Mouse (Mus musculus) midbrain, embryonic 15.5 days (tissue): Measurements from ENCODE around the gene Lama1. TPM values are rescaled to one million over a fixed set of nuclear protein-coding genes. Genes with fewer than 3 reads are reported as not detected.
"Not testable (repeated sequence)": the region's sequence is repeated elsewhere in the genome, so short reads cannot be mapped to it uniquely, and the experiment has no call there.

Source experiments
- ATAC-seq: fragments of 200-750 bp; cut with Nextera tagmentation; replicated peaks from 2 replicates; pipeline ENCODE4 v1.8.0; 2017; ENCODE audit warnings: moderate TSS enrichment
- H3K27ac ChIP-seq: fragments of 300-500 bp; sonication (generic); 2 replicates; pipeline ENCODE4 v1.5.1; 2015; ENCODE audit warnings: mild to moderate bottlenecking, inconsistent platforms
- H3K27me3 ChIP-seq: fragments of 300-500 bp; sonication (generic); replicated peaks from 2 replicates; pipeline ENCODE4 v1.6.1; 2015; ENCODE audit warnings: inconsistent platforms
- H3K36me3 ChIP-seq: fragments of 300-500 bp; sonication (generic); replicated peaks from 2 replicates; pipeline ENCODE4 v1.6.1; 2015; ENCODE audit warnings: inconsistent platforms
- H3K4me1 ChIP-seq: fragments of 300-500 bp; sonication (generic); 2 replicates; pipeline ENCODE4 v1.6.1; 2015; ENCODE audit warnings: inconsistent platforms
- H3K4me2 ChIP-seq: fragments of 300-500 bp; sonication (generic); 2 replicates; pipeline ENCODE4 v1.6.1; 2015; ENCODE audit warnings: inconsistent platforms, mild to moderate bottlenecking, moderate library complexity
- H3K4me3 ChIP-seq: fragments of 300-500 bp; sonication (generic); 2 replicates; pipeline ENCODE4 v1.5.1; 2015; ENCODE audit warnings: mild to moderate bottlenecking, inconsistent platforms
- H3K9ac ChIP-seq: fragments of 300-500 bp; sonication (generic); 2 replicates; pipeline ENCODE4 v1.6.1; 2015; ENCODE audit warnings: mild to moderate bottlenecking, inconsistent platforms
- H3K9me3 ChIP-seq: fragments of 300-500 bp; sonication (generic); 2 replicates; pipeline ENCODE4 v1.6.1; 2016; ENCODE audit warnings: inconsistent platforms
- WGBS: fragments of 180-500 bp; shearing (Covaris S2); methylation state at CpG from one replicate; pipeline ENCODE4 v1.1.7; 2015; ENCODE audit warnings: mixed read lengths; 5-methylcytosine and 5-hydroxymethylcytosine counted together
- polyA plus RNA-seq: library from polyadenylated mRNA; unstranded; fragments of >200 nt; fragmentation: Nextera tagmentation; extraction: Ambion mirVana; gene quantifications from 2 replicates; pipeline ENCODE4 v1.2.1, GENCODE M21; 2015

Gene Lama1
- polyA plus RNA-seq, 1 experiment from 2014 or later, result 6.5 TPM

DNA sequence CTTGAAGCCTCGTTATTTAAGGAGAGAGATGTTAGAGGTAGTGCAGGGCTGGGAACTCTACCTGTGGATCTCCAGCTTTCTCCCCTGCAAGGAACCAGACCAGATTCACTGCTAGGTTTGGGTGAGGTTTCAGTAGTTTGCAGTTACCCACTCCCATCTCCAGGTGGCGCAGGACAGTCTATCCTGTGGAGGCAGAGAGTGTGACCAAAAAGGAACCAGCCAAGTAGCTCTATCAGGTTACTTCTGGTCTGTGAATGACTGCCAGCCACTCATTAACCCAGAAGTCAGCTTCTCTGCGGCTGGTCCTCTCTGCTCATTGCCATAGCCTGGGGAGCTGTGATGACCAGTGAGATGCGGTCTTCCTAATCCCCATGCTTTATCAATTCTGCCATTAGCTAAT lies 82.8 kb downstream of the Lama1 start:
- no peaks in the 10 kb centered on the region for H3K27me3 ChIP-seq
- H3K4me1 ChIP-seq, result no peaks in the 10 kb centered on the region
- H3K9ac ChIP-seq, result no peak overlapping the region
- ATAC-seq, result no peak
- H3K36me3 ChIP-seq, result no peaks in the 10 kb centered on the region
- H3K9me3 ChIP-seq, result no peaks in the 10 kb centered on the region
- H3K27ac ChIP-seq, result no peak overlapping the region
- no peak overlapping the region for H3K4me2 ChIP-seq
- WGBS, result 46% methylated on average over 4 of the region's 4 CpGs
- H3K4me3 ChIP-seq, result no peak overlapping the region

DNA sequence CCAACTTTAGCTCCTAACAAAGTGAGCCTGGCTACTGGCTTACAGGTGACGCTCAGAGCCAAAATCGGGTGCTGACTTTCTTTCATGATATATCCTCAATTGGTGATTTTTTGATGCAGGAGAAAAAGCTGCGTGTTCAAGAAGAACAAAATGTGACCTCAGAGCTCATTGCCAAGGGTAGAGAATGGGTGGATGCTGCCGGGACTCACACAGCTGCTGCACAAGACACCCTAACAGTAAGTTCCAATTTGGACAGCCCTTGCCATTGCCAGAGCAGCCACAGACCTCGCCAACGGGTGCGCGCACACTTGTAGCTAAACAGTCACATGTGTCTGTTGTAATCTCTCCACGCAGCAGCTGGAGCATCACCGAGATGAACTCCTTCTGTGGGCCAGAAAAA lies 94.0 kb downstream of the Lama1 start:
- H3K9me3 ChIP-seq, result no peaks in the 10 kb centered on the region
- H3K4me3 ChIP-seq, result no peak overlapping the region
- no peak overlapping the region for H3K9ac ChIP-seq
- ATAC-seq, result no peak
- no peaks in the 10 kb centered on the region for H3K4me1 ChIP-seq
- 96% methylated on average over 10 of the region's 10 CpGs for WGBS
- no peak overlapping the region for H3K4me2 ChIP-seq
- no peak overlapping the region for H3K27ac ChIP-seq
- no peaks in the 10 kb centered on the region for H3K36me3 ChIP-seq
- no peaks in the 10 kb centered on the region for H3K27me3 ChIP-seq

DNA sequence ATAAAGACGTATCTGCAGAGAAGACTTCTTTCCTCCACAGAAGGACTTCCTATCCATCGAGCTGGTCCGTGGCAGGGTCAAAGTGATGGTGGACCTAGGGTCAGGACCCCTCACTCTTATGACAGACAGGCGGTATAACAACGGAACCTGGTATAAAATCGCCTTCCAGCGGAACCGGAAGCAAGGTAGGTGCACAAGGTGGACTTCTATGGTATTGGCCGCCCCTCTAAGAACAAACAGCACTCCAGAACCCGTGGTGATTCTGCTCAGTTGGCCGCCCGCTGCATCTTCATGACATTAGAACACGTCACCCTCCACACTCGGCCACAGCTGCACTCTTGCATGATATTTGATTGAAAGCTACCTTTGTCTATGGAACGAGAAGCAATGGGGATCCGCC lies 112.1 kb downstream of the Lama1 start:
- Histone ChIP-seq H3K4me2 (no peak overlapping the region), H3K27me3 (no peaks in the 10 kb centered on the region), H3K27ac (no peak overlapping the region), H3K4me1 (no peaks in the 10 kb centered on the region), H3K9me3 (no peaks in the 10 kb centered on the region), H3K4me3 (no peak overlapping the region), H3K9ac (no peak overlapping the region), H3K36me3 (no peaks in the 10 kb centered on the region)
- no peak for ATAC-seq
- WGBS, result 90% methylated on average over 16 of the region's 16 CpGs

DNA sequence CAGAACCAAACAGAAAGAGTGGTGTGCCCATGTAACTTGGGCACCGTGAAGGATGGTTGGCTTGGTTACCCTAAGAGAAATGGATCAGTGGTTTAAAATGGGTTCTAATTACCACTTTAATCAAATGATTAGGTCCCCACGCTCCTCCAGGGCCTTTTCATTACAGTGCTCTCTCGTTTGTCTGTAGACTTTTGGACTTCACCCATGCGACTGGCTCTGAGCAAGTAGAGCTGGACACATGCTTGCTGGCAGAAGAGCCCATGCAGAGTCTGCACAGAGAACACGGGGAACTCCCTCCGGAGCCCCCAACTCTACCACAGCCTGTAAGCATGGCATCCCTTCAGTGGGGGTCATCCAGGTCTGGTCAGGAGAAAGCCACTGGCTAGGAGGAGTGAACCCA lies 116.6 kb downstream of the Lama1 start:
- H3K9me3 ChIP-seq, result no peaks in the 10 kb centered on the region
- H3K27me3 ChIP-seq, result no peaks in the 10 kb centered on the region
- H3K4me3 ChIP-seq, result no peak overlapping the region
- H3K4me1 ChIP-seq, result no peaks in the 10 kb centered on the region
- 91% methylated on average over 6 of the region's 6 CpGs for WGBS
- no peak overlapping the region for H3K27ac ChIP-seq
- no peak for ATAC-seq
- no peak overlapping the region for H3K4me2 ChIP-seq
- no peaks in the 10 kb centered on the region for H3K36me3 ChIP-seq
- H3K9ac ChIP-seq, result no peak overlapping the region

DNA sequence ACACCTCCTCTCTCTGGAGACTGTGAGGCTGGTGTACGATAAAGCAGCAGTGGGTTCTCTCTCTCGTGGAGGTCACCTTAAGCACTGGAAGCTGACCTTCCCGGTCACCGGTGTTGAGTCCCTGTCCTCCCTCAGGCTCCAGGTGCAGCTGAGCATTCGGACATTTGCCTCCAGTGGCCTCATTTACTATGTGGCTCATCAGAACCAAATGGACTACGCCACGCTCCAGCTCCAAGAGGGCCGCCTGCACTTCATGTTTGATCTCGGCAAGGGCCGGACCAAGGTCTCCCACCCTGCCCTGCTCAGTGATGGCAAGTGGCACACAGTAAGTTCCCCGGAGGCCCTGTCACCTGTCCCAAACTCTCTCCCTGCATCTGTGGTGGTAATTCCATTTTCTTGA lies 118.7 kb downstream of the Lama1 start:
- no peak overlapping the region for H3K4me2 ChIP-seq
- no peak overlapping the region for H3K4me3 ChIP-seq
- ATAC-seq, result no peak
- no peak overlapping the region for H3K27ac ChIP-seq
- no peaks in the 10 kb centered on the region for H3K4me1 ChIP-seq
- WGBS, result 95% methylated on average over 11 of the region's 11 CpGs
- no peaks in the 10 kb centered on the region for H3K36me3 ChIP-seq
- no peak overlapping the region for H3K9ac ChIP-seq
- no peaks in the 10 kb centered on the region for H3K9me3 ChIP-seq
- no peaks in the 10 kb centered on the region for H3K27me3 ChIP-seq

DNA sequence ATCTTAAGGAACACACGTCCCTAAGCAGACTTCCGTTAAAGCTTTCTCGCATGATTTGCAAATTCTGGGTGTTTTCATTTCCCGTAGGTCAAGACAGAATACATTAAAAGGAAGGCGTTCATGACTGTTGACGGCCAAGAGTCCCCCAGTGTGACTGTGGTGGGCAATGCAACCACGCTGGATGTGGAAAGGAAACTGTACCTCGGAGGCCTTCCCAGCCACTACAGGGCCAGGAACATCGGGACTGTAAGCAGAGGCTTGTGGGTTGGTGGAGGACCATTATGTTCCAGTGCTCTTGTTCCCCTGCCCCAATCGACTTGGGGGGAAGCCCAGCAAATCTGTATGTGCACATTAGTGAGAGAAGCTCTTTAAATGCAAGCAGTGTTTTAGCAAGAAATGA lies 119.9 kb downstream of the Lama1 start:
- H3K9me3 ChIP-seq, result no peaks in the 10 kb centered on the region
- H3K4me1 ChIP-seq, result no peaks in the 10 kb centered on the region
- no peak overlapping the region for H3K27ac ChIP-seq
- ATAC-seq, result no peak
- H3K36me3 ChIP-seq, result no peaks in the 10 kb centered on the region
- H3K27me3 ChIP-seq, result no peaks in the 10 kb centered on the region
- WGBS, result 94% methylated on average over 10 of the region's 10 CpGs
- no peak overlapping the region for H3K9ac ChIP-seq
- H3K4me2 ChIP-seq, result no peak overlapping the region
- H3K4me3 ChIP-seq, result no peak overlapping the region

DNA sequence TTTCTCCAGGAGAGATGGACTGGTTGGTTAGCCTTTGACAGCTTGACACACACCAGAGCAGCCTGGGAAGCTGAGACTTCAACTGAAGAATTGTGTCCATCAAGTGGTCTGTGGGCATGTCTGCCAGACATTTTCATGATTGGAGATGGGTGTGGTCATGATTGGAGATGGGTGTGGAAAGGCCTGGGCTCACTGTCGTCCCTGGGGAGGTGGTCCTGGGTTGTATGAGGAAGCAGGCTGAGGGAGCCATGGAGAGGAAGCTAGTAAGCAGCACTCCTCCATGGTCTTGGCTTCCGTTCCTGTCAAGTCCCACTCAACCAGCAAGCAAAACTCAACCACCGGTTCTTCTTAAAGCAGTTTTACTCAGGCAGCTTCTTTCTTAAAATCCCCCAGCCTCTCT lies 130.4 kb downstream of the Lama1 start:
- ATAC-seq, result no peak
- no peak overlapping the region for H3K4me3 ChIP-seq
- no peaks in the 10 kb centered on the region for H3K27me3 ChIP-seq
- H3K9ac ChIP-seq, result no peak overlapping the region
- no peaks in the 10 kb centered on the region for H3K9me3 ChIP-seq
- no peaks in the 10 kb centered on the region for H3K36me3 ChIP-seq
- no peak overlapping the region for H3K27ac ChIP-seq
- 89% methylated on average over 3 of the region's 3 CpGs for whole genome bisulfite sequencing
- H3K4me2 ChIP-seq, result no peak overlapping the region
- H3K4me1 ChIP-seq, result no peaks in the 10 kb centered on the region

DNA sequence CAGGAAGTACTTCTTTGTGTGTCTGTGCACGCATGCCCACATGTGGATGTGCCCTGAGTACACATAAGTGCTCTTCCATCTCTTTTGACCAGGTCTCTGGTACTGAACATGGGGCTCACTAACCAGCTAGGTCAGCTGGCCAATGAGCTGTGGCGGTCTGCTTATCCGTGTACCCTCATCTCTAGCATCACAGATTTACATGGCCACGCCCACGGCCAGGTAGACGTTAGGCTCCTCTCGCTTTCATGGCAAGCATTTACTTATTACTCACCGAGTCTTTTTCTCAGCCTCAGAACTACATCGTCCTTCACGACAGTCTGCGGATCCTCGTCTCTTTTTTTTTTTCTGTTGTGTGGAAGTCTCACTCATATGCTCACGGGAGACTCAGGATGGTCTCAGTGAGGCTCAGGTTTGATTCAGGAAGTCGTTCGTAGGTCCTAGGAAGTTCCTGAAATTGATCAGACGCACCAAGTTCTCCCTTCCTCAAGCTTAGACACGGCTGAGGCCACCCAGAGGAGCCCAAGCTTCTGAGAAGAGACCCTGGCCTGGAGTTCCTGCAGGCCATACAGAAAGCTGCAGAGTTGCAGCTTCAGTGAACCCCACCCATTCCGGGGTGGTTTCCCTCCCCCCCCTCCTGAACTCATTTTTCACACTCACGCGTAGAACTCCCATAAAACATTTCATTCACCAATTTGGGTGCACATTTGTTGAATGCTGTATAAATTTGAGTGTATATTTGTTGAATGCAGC lies 139.3 kb downstream of the Lama1 start:
- no peak for ATAC-seq
- Histone ChIP-seq H3K4me3 (no peak overlapping the region), H3K9ac (no peak overlapping the region), H3K36me3 (no peaks in the 10 kb centered on the region), H3K4me1 (no peaks in the 10 kb centered on the region), H3K9me3 (no peaks in the 10 kb centered on the region), H3K27ac (no peak overlapping the region), H3K4me2 (no peak overlapping the region), H3K27me3 (no peaks in the 10 kb centered on the region)
- 97% methylated on average over 20 of the region's 20 CpGs for WGBS

DNA sequence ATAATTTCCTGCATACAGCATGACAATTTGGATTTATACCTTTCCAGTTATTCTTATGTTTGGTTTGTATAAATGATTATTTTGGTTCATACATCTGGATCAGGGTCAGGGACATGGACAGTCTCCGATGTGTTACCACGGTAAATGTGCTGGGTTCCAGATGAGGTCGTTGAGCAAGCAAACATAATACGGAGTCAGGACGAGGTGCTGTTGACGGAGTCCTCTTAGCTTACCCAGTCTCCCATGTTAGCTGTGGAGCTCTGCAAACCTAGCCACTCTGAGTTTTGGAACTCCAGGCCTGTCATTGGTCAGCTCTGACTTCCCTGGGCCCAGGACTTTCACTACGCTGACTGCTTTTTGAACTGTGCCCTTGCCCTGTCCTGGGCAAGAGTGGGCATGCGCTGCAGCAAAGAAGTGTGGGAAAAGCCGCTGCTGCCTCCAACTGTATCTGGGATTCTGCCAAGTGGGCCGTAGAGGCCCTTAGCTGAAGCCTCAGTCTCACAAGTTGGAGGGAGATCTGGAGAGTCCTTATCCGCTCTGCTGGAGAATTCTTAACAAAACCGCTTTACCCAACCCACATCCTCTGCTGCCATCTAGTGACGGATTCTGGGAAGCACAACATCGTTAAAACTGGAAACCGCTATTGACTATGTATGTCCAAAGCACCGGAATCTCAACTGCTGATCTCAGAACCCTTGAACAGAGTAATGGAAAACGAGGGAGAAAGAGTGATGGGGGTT lies 140.5 kb downstream of the Lama1 start:
- no peaks in the 10 kb centered on the region for H3K9me3 ChIP-seq
- no peak overlapping the region for H3K9ac ChIP-seq
- H3K27ac ChIP-seq, result no peak overlapping the region
- H3K4me1 ChIP-seq, result no peaks in the 10 kb centered on the region
- peak; percentile 82 for ATAC-seq
- 56% methylated on average over 17 of the region's 17 CpGs for WGBS
- H3K4me3 ChIP-seq, result no peak overlapping the region
- no peak overlapping the region for H3K4me2 ChIP-seq
- H3K27me3 ChIP-seq, result no peaks in the 10 kb centered on the region
- H3K36me3 ChIP-seq, result no peaks in the 10 kb centered on the region

DNA sequence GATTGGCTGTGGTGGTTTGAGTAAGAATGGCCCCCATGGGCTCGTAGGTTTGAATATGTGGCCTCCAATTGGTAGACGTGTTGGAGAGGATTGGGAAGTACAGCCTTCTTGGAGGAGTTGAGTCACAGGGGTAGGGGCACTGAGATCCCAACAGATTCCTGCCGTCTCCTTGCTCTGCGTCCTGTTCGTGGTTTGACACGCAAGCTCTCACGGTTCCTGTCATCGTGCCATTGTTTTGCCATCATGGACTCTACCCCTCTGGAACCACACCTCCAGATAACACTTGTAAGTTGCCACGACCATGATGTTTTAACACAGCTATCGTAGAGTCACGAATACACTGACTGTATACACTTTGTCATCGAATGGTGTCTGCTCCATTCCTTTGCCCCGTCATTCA lies 141.9 kb downstream of the Lama1 start:
- WGBS, result 87% methylated on average over 13 of the region's 13 CpGs

DNA sequence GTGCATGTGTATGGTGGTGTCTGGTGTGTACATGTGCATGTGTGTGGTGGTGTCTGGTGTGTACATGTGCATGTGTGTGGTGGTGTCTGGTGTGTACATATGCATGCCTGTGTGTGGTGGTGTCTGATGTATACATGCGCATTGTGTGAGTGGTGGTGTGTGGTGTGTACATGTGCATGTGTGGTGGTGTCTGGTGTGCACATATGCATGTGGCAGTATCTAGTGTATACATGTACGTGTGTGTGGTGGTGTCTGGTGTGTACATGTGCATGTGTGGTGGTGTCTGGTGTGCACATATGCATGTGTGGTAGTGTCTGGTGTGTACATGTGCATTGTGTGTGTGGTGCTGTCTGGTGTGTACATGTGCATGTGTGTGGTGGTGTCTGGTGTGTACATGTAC lies 144.4 kb downstream of the Lama1 start:
- H3K9ac ChIP-seq, H3K4me3 ChIP-seq, H3K27ac ChIP-seq, H3K4me2 ChIP-seq, H3K4me1 ChIP-seq, H3K36me3 ChIP-seq, ATAC-seq, H3K27me3 ChIP-seq, H3K9me3 ChIP-seq: not testable (repeated sequence)
- WGBS, result 97% methylated on average over 2 of the region's 2 CpGs

More for the DNA sequence above, 141.9 kb downstream of the Lama1 start:
- no peak overlapping the region for H3K27ac ChIP-seq
- no peak overlapping the region for H3K4me3 ChIP-seq
- H3K27me3 ChIP-seq, result no peaks in the 10 kb centered on the region
- H3K9me3 ChIP-seq, result no peaks in the 10 kb centered on the region
- H3K36me3 ChIP-seq, result no peaks in the 10 kb centered on the region
- H3K4me2 ChIP-seq, result no peak overlapping the region
- no peak overlapping the region for H3K9ac ChIP-seq
- no peak for ATAC-seq
- no peaks in the 10 kb centered on the region for H3K4me1 ChIP-seq

DNA sequence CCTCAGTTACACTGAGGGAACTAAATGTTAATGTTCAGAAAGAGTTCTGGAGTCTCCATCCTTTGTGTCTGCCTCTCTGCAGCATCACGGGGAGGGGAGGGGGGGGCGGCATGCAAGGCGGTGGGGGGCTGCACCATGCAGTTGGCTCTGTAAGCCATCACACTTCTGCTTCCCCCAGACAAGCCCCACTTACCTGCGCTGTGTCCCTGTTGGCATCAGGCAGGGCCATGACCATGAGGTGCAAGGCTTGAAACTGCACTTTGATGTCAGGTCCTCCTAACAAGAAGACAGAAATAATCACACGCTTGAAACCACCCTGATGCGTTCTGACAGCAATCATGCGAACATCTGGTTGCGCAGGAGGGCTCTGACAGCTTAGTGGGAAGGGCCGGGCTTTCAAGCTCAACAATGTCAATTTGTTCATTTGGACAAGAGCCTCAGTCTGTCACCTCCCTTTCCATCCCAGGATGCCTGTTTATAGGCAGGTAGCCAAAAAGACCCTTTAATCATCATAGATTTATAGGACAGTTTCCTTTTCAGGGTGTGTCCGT lies 164.1 kb downstream of the Lama1 start:
- Histone ChIP-seq H3K4me3 (no peak overlapping the region), H3K9ac (no peak overlapping the region), H3K36me3 (no peaks in the 10 kb centered on the region), H3K4me1 (no peaks in the 10 kb centered on the region), H3K4me2 (no peak overlapping the region), H3K9me3 (no peaks in the 10 kb centered on the region), H3K27me3 (no peaks in the 10 kb centered on the region), H3K27ac (no peak overlapping the region)
- 80% methylated on average over 10 of the region's 10 CpGs for WGBS
- ATAC-seq, result peak; percentile 48
